In genomic region chr9:69667064-69667533, GRCm38 (mm10) we compare ENCODE assay signal across 12 mouse cellular contexts.
A peak's percentile ranks its signal among the peaks of the same experiment; 100 is the strongest.
DNase-seq lines count a peak whose midpoint lies in the region; ATAC-seq lines count a peak whose summit lies in the region.
"Had no signal": no experiment of that assay in that cellular context is flagged by ENCODE, and none has a peak within 500 bp of the region (broad histone marks: within the 10 kb centered on the region; RNA-seq: fewer than 3 reads in every experiment).

No protein-coding gene starts in this region.

- no peak overlapping the region for H3K9ac ChIP-seq in heart, embryonic 11.5 days (ENCODE audit: low read depth, low read length)
- no peak overlapping the region for H3K9ac ChIP-seq in midbrain, embryonic 14.5 days (replicated peaks; ENCODE audit: low read length)
- no peak overlapping the region for H3K9ac ChIP-seq in midbrain, embryonic 13.5 days (replicated peaks)
- H3K9ac ChIP-seq in forebrain, embryonic 16.5 days (replicated peaks; ENCODE audit: low read depth, low read length): no peak overlapping the region
- H3K9ac ChIP-seq: embryonic facial prominence, embryonic 12.5 days; hindbrain, embryonic 12.5 days; limb, embryonic 15.5 days; midbrain, embryonic 12.5 days had no signal

- H3K4me3 ChIP-seq in heart, embryonic 11.5 days (ENCODE audit: low read depth, low read length): no peak overlapping the region
- H3K4me3 ChIP-seq in midbrain, embryonic 14.5 days (replicated peaks; ENCODE audit: low read depth, low read length): no peak overlapping the region
- H3K4me3 ChIP-seq in midbrain, embryonic 13.5 days (replicated peaks): no peak overlapping the region
- no peak overlapping the region for H3K4me3 ChIP-seq in forebrain, embryonic 16.5 days (replicated peaks; ENCODE audit: low read length)
- H3K4me3 ChIP-seq: embryonic facial prominence, embryonic 12.5 days; hindbrain, embryonic 12.5 days; limb, embryonic 15.5 days; midbrain, embryonic 12.5 days had no signal

- peaks cover 5% of the 10 kb centered on the region; the same call in 1 of the 2 replicates for H3K4me1 ChIP-seq in heart, embryonic 11.5 days (ENCODE audit: control insufficient read depth, insufficient read depth, low read length)
- H3K4me1 ChIP-seq in midbrain, embryonic 14.5 days (ENCODE audit: control insufficient read depth, insufficient read depth, low read length): peaks cover 27% of the 10 kb centered on the region
- H3K4me1 ChIP-seq in midbrain, embryonic 13.5 days (replicated peaks): peaks cover 35% of the 10 kb centered on the region
- peaks cover 31% of the 10 kb centered on the region for H3K4me1 ChIP-seq in forebrain, embryonic 16.5 days (replicated peaks; ENCODE audit: control insufficient read depth, insufficient read depth, low read length)

- no peak for ATAC-seq in heart, embryonic 11.5 days (replicated peaks; ENCODE audit: insufficient number of reproducible peaks, low FRiP score, low TSS enrichment)
- ATAC-seq in midbrain, embryonic 14.5 days (ENCODE audit: low FRiP score, low TSS enrichment): no peak
- ATAC-seq in midbrain, embryonic 13.5 days: no peak
- peak; percentile 73 for ATAC-seq in forebrain, embryonic 16.5 days

- peak; percentile 88 for DNase-seq in heart, adult 11 months
- peak; percentile 62 for DNase-seq in midbrain, embryonic 14.5 days
- DNase-seq in lung, postnatal 4 days: peak; percentile 17 to 34
- no peak for DNase-seq in embryo, embryonic 9.5 days (ENCODE audit: extremely low spot score)
- DNase-seq: kidney, postnatal 4 days had no signal

- no peak overlapping the region for H3K4me2 ChIP-seq in heart, embryonic 11.5 days
- H3K4me2 ChIP-seq in midbrain, embryonic 14.5 days (ENCODE audit: low read length): no peak overlapping the region
- H3K4me2 ChIP-seq in midbrain, embryonic 13.5 days (replicated peaks): no peak overlapping the region
- H3K4me2 ChIP-seq in forebrain, embryonic 16.5 days (ENCODE audit: low read length): no peak overlapping the region
- H3K4me2 ChIP-seq: embryonic facial prominence, embryonic 12.5 days; hindbrain, embryonic 12.5 days; limb, embryonic 15.5 days; midbrain, embryonic 12.5 days had no signal

- no peaks in the 10 kb centered on the region for H3K36me3 ChIP-seq in heart, embryonic 11.5 days (ENCODE audit: control insufficient read depth, insufficient read depth, low read length)
- H3K36me3 ChIP-seq in midbrain, embryonic 14.5 days (ENCODE audit: control insufficient read depth, insufficient read depth, low read length): no peaks in the 10 kb centered on the region
- no peaks in the 10 kb centered on the region for H3K36me3 ChIP-seq in midbrain, embryonic 13.5 days
- no peaks in the 10 kb centered on the region for H3K36me3 ChIP-seq in forebrain, embryonic 16.5 days (ENCODE audit: control insufficient read depth, insufficient read depth)
- H3K36me3 ChIP-seq: embryonic facial prominence, embryonic 12.5 days; hindbrain, embryonic 12.5 days; limb, embryonic 15.5 days; midbrain, embryonic 12.5 days had no signal

- H3K27ac ChIP-seq in heart, embryonic 11.5 days (ENCODE audit: low read depth, low read length): no peak overlapping the region
- H3K27ac ChIP-seq in midbrain, embryonic 14.5 days (replicated peaks; ENCODE audit: low read depth, low read length): no peak overlapping the region
- no peak overlapping the region for H3K27ac ChIP-seq in midbrain, embryonic 13.5 days
- H3K27ac ChIP-seq in forebrain, embryonic 16.5 days (ENCODE audit: low read length): no peak overlapping the region
- H3K27ac ChIP-seq: embryonic facial prominence, embryonic 12.5 days; hindbrain, embryonic 12.5 days; limb, embryonic 15.5 days; midbrain, embryonic 12.5 days had no signal

- whole genome bisulfite sequencing in heart, embryonic 11.5 days (ENCODE audit: insufficient replicate concordance): 39% methylated on average over 7 of the region's 7 CpGs
- WGBS in midbrain, embryonic 14.5 days: 57% methylated on average over 7 of the region's 7 CpGs
- 58% methylated on average over 7 of the region's 7 CpGs for WGBS in midbrain, embryonic 13.5 days
- WGBS in forebrain, embryonic 16.5 days: 42% methylated on average over 7 of the region's 7 CpGs

- H3K9me3 ChIP-seq in heart, embryonic 11.5 days (replicated peaks; ENCODE audit: control insufficient read depth, low read length): no peaks in the 10 kb centered on the region
- no peaks in the 10 kb centered on the region for H3K9me3 ChIP-seq in midbrain, embryonic 14.5 days (ENCODE audit: control insufficient read depth, low read length)
- H3K9me3 ChIP-seq in midbrain, embryonic 13.5 days: no peaks in the 10 kb centered on the region
- H3K9me3 ChIP-seq in forebrain, embryonic 16.5 days (ENCODE audit: control insufficient read depth, low read length): no peaks in the 10 kb centered on the region
- H3K9me3 ChIP-seq: embryonic facial prominence, embryonic 12.5 days; hindbrain, embryonic 12.5 days; limb, embryonic 15.5 days; midbrain, embryonic 12.5 days had no signal

- peaks cover 46% of the 10 kb centered on the region for H3K27me3 ChIP-seq in heart, embryonic 11.5 days (ENCODE audit: control insufficient read depth, insufficient read depth, low read length)
- peaks cover 23% of the 10 kb centered on the region for H3K27me3 ChIP-seq in midbrain, embryonic 14.5 days (ENCODE audit: control insufficient read depth, insufficient read depth, low read length)
- H3K27me3 ChIP-seq in midbrain, embryonic 13.5 days: peaks cover 56% of the 10 kb centered on the region
- peaks cover 52% of the 10 kb centered on the region for H3K27me3 ChIP-seq in forebrain, embryonic 16.5 days (replicated peaks; ENCODE audit: control insufficient read depth, insufficient read depth, low read length)
